Mouse (Mus musculus) embryonic fibroblast, embryonic 13.5 days (primary cell): ENCODE measurements around the gene Aftph.

ENCODE experiments used
- CTCF ChIP-seq: IDR thresholded peaks from 2 replicates; pipeline ENCODE4 v1.5.1; 2011; ENCODE audit warnings: mild to moderate bottlenecking, control low read depth, low read length, moderate library complexity, borderline replicate concordance; ENCODE audit not compliant: insufficient read depth
- POLR2A ChIP-seq: IDR thresholded peaks from 2 replicates; pipeline ENCODE4 v1.6.1; 2011; ENCODE audit warnings: low read depth, mild to moderate bottlenecking, control low read depth, low read length, moderate library complexity

DNA sequence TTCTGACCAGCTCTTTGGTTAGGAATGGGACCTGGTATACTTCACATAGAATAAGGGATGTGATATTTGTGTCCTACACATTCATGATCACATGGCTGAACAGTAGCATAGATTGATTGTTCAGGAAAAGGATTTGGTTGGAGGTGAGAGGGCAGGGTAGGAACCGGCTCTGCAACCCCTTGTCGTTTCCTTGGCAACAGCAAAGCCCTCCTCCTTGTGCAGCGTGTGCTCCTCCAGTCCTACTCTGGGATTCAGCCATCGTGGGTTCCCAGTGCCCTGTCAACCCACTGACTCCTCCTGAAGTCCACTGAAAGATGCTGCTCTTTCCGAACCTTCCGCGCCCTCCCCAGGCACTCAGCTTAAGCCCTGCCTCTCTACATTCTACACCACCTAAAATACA is 78.6 kb downstream of the Aftph start:
- TF ChIP-seq CTCF = no peak
- no peak for TF ChIP-seq POLR2A
